Mouse (Mus musculus): Measurements from ENCODE around the gene Galnt16.

DNA sequence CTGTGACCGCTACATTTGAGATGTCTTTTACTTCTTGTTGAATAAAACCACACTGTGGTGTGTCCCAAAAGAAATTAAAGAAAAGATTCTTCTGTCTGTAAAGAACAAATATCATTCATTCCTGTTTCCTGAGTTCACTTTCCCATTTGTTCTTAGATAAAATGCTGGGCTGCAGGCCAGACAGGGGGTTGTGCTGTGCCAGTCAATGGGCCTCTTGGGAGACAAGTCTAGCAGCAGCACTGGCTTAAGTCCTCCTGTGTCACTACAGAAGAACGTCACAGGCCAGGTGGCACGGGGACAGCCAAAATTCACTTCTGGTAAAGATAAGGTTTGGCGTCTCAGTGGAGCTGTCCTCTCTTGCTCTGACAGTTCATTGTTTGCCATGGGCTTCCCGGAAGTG, 44.7 kb downstream of the Galnt16 start:
- TF ChIP-seq POLR2A (IDR thresholded peaks at IDR 0.05; ENCODE audit: control insufficient read depth, low read depth, low read length), result no peak
- no peak for TF ChIP-seq CTCF (IDR thresholded peaks at IDR 0.05; ENCODE audit: control insufficient read depth, insufficient read depth, insufficient replicate concordance, low read depth, low read length)
